Mouse (Mus musculus): ENCODE results near the gene Syngr1. TPM values are rescaled to one million over a fixed set of nuclear protein-coding genes. Genes with fewer than 3 reads are reported as not detected.

Syngr1 gene
- polyA plus RNA-seq, 1 experiment from 2014 or later: 20.7 TPM

- Histone ChIP-seq H3K9me3 (ENCODE audit: control insufficient read depth, low read length) (no peaks in the 10 kb centered on the region), H3K4me2 (ENCODE audit: low read depth, low read length) (no peak overlapping the region), H3K27me3 (ENCODE audit: control insufficient read depth, insufficient read depth, low read depth, low read length) (no peaks in the 10 kb centered on the region), H3K4me3 (ENCODE audit: low read length) (no peak overlapping the region), H3K9ac (ENCODE audit: low read length) (no peak overlapping the region), H3K27ac (ENCODE audit: low read length) (no peak overlapping the region), H3K4me1 (replicated peaks; ENCODE audit: control insufficient read depth, insufficient read depth, low read length) (peaks cover 9% of the 10 kb centered on the region), H3K36me3 (ENCODE audit: control insufficient read depth, insufficient read depth, low read length) (peaks cover 46% of the 10 kb centered on the region)
- 70% methylated on average over 11 of the region's 11 CpGs for WGBS
- no peak for ATAC-seq (ENCODE audit: low read depth)
These were observed 62.6 kb downstream of the Syngr1 start for GRCm38 (mm10) chr15:80153757-80154156.

- H3K4me3 ChIP-seq (ENCODE audit: low read length): no peak overlapping the region
- H3K9ac ChIP-seq (ENCODE audit: low read length): no peak overlapping the region
- H3K4me2 ChIP-seq (ENCODE audit: low read depth, low read length): no peak overlapping the region
- H3K36me3 ChIP-seq (ENCODE audit: control insufficient read depth, insufficient read depth, low read length): peaks cover 42% of the 10 kb centered on the region
- no peak for ATAC-seq (ENCODE audit: low read depth)
- 87% methylated on average over 8 of the region's 8 CpGs for WGBS
- no peaks in the 10 kb centered on the region for H3K9me3 ChIP-seq (ENCODE audit: control insufficient read depth, low read length)
- no peak overlapping the region for H3K27ac ChIP-seq (ENCODE audit: low read length)
- peaks cover 21% of the 10 kb centered on the region for H3K4me1 ChIP-seq (replicated peaks; ENCODE audit: control insufficient read depth, insufficient read depth, low read length)
- H3K27me3 ChIP-seq (ENCODE audit: control insufficient read depth, insufficient read depth, low read depth, low read length): no peaks in the 10 kb centered on the region
These were observed 64.6 kb downstream of the Syngr1 start for GRCm38 (mm10) chr15:80155707-80156106.

DNA sequence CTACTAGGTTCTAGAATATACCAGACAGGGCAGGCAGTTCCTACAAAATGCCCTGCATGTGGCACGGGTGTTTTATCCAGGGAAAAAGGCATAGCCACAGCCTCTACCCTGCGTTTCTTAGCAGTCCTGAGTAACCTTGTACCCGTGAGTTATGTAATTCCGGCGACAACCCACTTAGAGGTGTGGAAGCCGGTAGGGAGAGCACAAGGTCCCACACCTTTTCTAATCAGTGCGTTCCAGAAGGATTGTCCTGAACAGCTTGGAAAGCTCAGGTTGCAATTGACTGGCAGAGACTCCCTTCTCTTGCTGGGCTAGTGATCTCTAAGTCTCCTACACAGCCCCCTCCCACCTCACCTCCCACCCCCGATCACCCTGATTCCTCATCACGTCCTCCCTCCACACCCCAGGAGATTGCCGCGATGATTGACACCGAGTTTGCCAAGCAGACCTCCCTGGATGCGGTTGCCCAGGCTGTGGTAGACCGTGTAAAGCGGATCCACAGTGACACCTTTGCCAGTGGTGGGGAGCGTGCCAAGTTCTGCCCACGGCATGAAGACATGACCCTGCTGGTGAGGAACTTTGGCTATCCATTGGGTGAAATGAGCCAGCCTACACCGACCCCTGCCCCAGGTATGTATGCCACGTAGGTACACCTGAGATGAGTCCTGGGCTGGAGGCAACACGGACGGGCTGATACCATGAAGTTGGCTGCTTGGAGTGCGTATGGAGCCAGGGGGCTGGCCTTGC is 66.2 kb downstream of the Syngr1 start:
- peaks cover 43% of the 10 kb centered on the region for H3K36me3 ChIP-seq (ENCODE audit: control insufficient read depth, insufficient read depth, low read length)
- no peaks in the 10 kb centered on the region for H3K9me3 ChIP-seq (ENCODE audit: control insufficient read depth, low read length)
- H3K27me3 ChIP-seq (ENCODE audit: control insufficient read depth, insufficient read depth, low read depth, low read length): no peaks in the 10 kb centered on the region
- peak overlapping the region; percentile 84; the same call in 1 of the 2 replicates for H3K27ac ChIP-seq (ENCODE audit: low read length)
- no peak for ATAC-seq (ENCODE audit: low read depth)
- peaks cover 21% of the 10 kb centered on the region for H3K4me1 ChIP-seq (replicated peaks; ENCODE audit: control insufficient read depth, insufficient read depth, low read length)
- 85% methylated on average over 22 of the region's 22 CpGs for WGBS
- no peak overlapping the region for H3K4me3 ChIP-seq (ENCODE audit: low read length)
- H3K9ac ChIP-seq (ENCODE audit: low read length): no peak overlapping the region
- no peak overlapping the region for H3K4me2 ChIP-seq (ENCODE audit: low read depth, low read length)

GRCm38 (mm10) chr15:80158001-80158706 is 67.0 kb downstream of the Syngr1 start:
- H3K36me3 ChIP-seq (ENCODE audit: control insufficient read depth, insufficient read depth, low read length): peaks cover 43% of the 10 kb centered on the region
- WGBS: 36% methylated on average over 5 of the region's 5 CpGs
- H3K27ac ChIP-seq (ENCODE audit: low read length): peak overlapping the region; percentile 84
- no peak overlapping the region for H3K9ac ChIP-seq (ENCODE audit: low read length)
- H3K9me3 ChIP-seq (ENCODE audit: control insufficient read depth, low read length): no peaks in the 10 kb centered on the region
- ATAC-seq (ENCODE audit: low read depth): no peak
- peaks cover 21% of the 10 kb centered on the region for H3K4me1 ChIP-seq (replicated peaks; ENCODE audit: control insufficient read depth, insufficient read depth, low read length)
- no peak overlapping the region for H3K4me3 ChIP-seq (ENCODE audit: low read length)
- no peaks in the 10 kb centered on the region for H3K27me3 ChIP-seq (ENCODE audit: control insufficient read depth, insufficient read depth, low read depth, low read length)
- no peak overlapping the region for H3K4me2 ChIP-seq (ENCODE audit: low read depth, low read length)

DNA sequence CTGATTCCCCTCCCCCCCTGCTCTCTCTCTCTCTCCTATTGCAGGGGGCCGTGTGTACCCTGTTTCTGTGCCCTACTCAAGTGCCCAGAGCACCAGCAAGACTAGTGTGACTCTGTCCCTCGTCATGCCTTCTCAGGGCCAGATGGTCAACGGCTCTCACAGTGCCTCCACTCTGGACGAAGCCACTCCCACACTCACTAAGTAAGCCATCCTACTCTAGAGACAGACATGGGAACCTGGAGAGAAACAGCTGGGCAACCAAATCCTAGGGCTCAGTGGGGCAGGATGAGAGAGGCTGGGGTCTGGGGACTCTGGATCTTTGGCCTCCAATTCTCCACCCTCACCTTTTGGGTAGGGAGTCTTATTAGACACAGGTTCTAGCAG is 67.6 kb downstream of the Syngr1 start:
- no peak overlapping the region for H3K4me3 ChIP-seq (ENCODE audit: low read length)
- H3K4me1 ChIP-seq (replicated peaks; ENCODE audit: control insufficient read depth, insufficient read depth, low read length): peaks cover 21% of the 10 kb centered on the region
- WGBS: 28% methylated on average over 4 of the region's 4 CpGs
- no peak overlapping the region for H3K4me2 ChIP-seq (ENCODE audit: low read depth, low read length)
- no peaks in the 10 kb centered on the region for H3K27me3 ChIP-seq (ENCODE audit: control insufficient read depth, insufficient read depth, low read depth, low read length)
- peaks cover 38% of the 10 kb centered on the region for H3K36me3 ChIP-seq (ENCODE audit: control insufficient read depth, insufficient read depth, low read length)
- no peaks in the 10 kb centered on the region for H3K9me3 ChIP-seq (ENCODE audit: control insufficient read depth, low read length)
- ATAC-seq (ENCODE audit: low read depth): 0 out of 2 replicates have a peak, but pooled peaks have one; percentile 8
- no peak overlapping the region for H3K9ac ChIP-seq (ENCODE audit: low read length)
- peak overlapping the region; percentile 84 for H3K27ac ChIP-seq (ENCODE audit: low read length)

DNA sequence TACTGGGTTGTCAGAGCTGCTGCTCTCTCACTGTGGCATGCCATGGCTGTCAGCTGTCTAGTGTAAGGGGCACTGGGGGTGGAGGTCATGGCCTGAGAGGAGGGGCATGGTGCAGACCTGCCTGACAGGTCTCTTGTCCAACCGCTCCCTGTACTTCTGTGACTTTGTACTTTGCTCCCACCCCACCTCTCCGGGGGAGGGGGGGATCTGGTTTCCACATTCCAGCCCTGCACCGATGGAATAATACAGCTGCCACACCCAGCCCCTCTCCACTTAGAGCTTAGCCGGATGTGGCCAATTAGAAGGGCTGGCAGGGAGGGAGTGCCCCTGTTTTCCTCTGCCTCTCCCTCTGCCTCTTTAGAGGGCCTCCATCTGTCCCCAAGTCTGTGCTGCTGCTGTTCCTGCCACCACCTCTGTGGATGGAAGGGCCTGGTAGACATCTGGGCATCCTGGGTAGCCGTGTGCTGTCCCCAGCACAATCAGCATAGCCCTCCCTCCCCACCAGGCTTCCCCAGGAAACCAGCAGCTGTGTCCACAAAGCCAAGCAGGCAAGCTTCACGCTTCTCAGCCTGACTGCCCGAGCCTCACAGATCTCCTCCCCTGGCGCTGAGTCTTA is 68.3 kb downstream of the Syngr1 start:
- ATAC-seq (ENCODE audit: low read depth): peak; percentile 90
- Histone ChIP-seq H3K27ac (ENCODE audit: low read length) (peak overlapping the region; percentile 84), H3K4me3 (ENCODE audit: low read length) (no peak overlapping the region), H3K9ac (ENCODE audit: low read length) (peak overlapping the region; percentile 20; the same call in 1 of the 2 replicates), H3K4me2 (ENCODE audit: low read depth, low read length) (no peak overlapping the region), H3K4me1 (replicated peaks; ENCODE audit: control insufficient read depth, insufficient read depth, low read length) (peaks cover 21% of the 10 kb centered on the region), H3K9me3 (ENCODE audit: control insufficient read depth, low read length) (no peaks in the 10 kb centered on the region), H3K27me3 (ENCODE audit: control insufficient read depth, insufficient read depth, low read depth, low read length) (no peaks in the 10 kb centered on the region), H3K36me3 (ENCODE audit: control insufficient read depth, insufficient read depth, low read length) (peaks cover 34% of the 10 kb centered on the region)
- 22% methylated on average over 8 of the region's 8 CpGs for WGBS

GRCm38 (mm10) chr15:80160223-80160622 is 69.1 kb downstream of the Syngr1 start:
- peaks cover 21% of the 10 kb centered on the region for H3K4me1 ChIP-seq (replicated peaks; ENCODE audit: control insufficient read depth, insufficient read depth, low read length)
- no peak for ATAC-seq (ENCODE audit: low read depth)
- no peaks in the 10 kb centered on the region for H3K9me3 ChIP-seq (ENCODE audit: control insufficient read depth, low read length)
- H3K27ac ChIP-seq (ENCODE audit: low read length): peak overlapping the region; percentile 80
- 84% methylated on average over 13 of the region's 13 CpGs for WGBS
- no peak overlapping the region for H3K4me3 ChIP-seq (ENCODE audit: low read length)
- H3K9ac ChIP-seq (ENCODE audit: low read length): peak overlapping the region; percentile 20; the same call in 1 of the 2 replicates
- peaks cover 29% of the 10 kb centered on the region for H3K36me3 ChIP-seq (ENCODE audit: control insufficient read depth, insufficient read depth, low read length)
- no peak overlapping the region for H3K4me2 ChIP-seq (ENCODE audit: low read depth, low read length)
- no peaks in the 10 kb centered on the region for H3K27me3 ChIP-seq (ENCODE audit: control insufficient read depth, insufficient read depth, low read depth, low read length)

DNA sequence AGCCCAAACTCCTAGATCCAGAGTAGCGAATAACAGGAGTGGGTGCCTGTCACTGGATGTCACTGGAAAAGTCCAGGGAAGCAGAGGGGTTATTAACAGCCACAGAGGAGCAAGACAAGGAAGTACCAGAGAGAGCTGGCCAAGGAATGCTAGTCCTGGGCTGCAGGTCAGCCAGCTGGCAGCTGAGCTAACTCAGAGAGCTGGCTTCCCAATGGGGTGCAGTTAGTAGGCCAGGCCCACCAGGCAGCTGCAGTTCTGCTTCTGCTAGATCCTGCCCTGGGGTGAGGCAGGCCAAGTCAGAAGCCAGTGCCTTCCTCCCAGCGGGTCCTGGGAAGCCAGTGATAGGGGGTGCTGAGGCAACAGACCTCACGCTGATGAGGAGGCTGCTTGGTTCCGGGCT is 69.6 kb downstream of the Syngr1 start:
- peak overlapping the region; percentile 80 for H3K27ac ChIP-seq (ENCODE audit: low read length)
- peaks cover 21% of the 10 kb centered on the region for H3K4me1 ChIP-seq (replicated peaks; ENCODE audit: control insufficient read depth, insufficient read depth, low read length)
- no peak overlapping the region for H3K4me3 ChIP-seq (ENCODE audit: low read length)
- H3K9ac ChIP-seq (ENCODE audit: low read length): no peak overlapping the region
- 91% methylated on average over 4 of the region's 4 CpGs for WGBS
- H3K9me3 ChIP-seq (ENCODE audit: control insufficient read depth, low read length): no peaks in the 10 kb centered on the region
- H3K4me2 ChIP-seq (ENCODE audit: low read depth, low read length): no peak overlapping the region
- H3K36me3 ChIP-seq (ENCODE audit: control insufficient read depth, insufficient read depth, low read length): peaks cover 27% of the 10 kb centered on the region
- no peak for ATAC-seq (ENCODE audit: low read depth)
- no peaks in the 10 kb centered on the region for H3K27me3 ChIP-seq (ENCODE audit: control insufficient read depth, insufficient read depth, low read depth, low read length)

DNA sequence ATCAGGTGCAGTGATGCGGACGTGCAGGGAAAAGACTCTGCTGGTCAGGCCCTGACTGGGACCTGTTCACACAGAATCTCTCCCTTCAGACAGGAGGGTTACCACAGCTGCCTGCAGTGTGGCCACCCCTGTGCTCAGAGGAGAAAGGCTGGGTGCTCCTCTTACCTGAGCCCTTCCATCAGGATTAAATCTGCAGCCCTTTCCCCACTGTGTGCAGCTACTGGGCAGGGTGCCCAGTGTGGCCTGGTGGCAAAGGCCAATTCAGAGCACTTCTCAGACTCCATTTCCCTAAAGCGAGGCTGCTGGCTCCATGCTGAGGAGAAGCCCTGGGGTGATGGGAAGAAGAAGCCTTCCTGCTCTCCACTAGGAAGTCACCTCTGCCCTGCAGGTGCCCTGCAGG is 70.1 kb downstream of the Syngr1 start:
- no peak overlapping the region for H3K4me3 ChIP-seq (ENCODE audit: low read length)
- no peak overlapping the region for H3K27ac ChIP-seq (ENCODE audit: low read length)
- ATAC-seq (ENCODE audit: low read depth): no peak
- H3K9ac ChIP-seq (ENCODE audit: low read length): no peak overlapping the region
- peaks cover 24% of the 10 kb centered on the region for H3K36me3 ChIP-seq (ENCODE audit: control insufficient read depth, insufficient read depth, low read length)
- no peaks in the 10 kb centered on the region for H3K9me3 ChIP-seq (ENCODE audit: control insufficient read depth, low read length)
- no peaks in the 10 kb centered on the region for H3K27me3 ChIP-seq (ENCODE audit: control insufficient read depth, insufficient read depth, low read depth, low read length)
- H3K4me2 ChIP-seq (ENCODE audit: low read depth, low read length): no peak overlapping the region
- H3K4me1 ChIP-seq (replicated peaks; ENCODE audit: control insufficient read depth, insufficient read depth, low read length): peaks cover 21% of the 10 kb centered on the region
- 78% methylated on average over 3 of the region's 3 CpGs for WGBS

Measured in lung, embryonic 16.5 days (tissue).